Mouse (Mus musculus): ENCODE measurements at regions not wholly inside any gene's neighbourhood (a gene's known extent, or its start where the extent isn't known, plus 50 kb on each side); places are given as distances from the start of the nearest gene placed in this dataset.

- H3K27ac ChIP-seq (ENCODE audit: low read depth) = no peak overlapping the region
- ATAC-seq (ENCODE audit: insufficient read depth) (no peak), DNase-seq (no peak)
- no peak for TF ChIP-seq CTCF (IDR thresholded peaks at IDR 0.05; ENCODE audit: low read depth)
- no peak overlapping the region for H3K4me2 ChIP-seq
- no peaks in the 10 kb centered on the region for H3K27me3 ChIP-seq (ENCODE audit: insufficient read depth, low read length)
- H3K4me3 ChIP-seq (ENCODE audit: low read depth, low read length) = no peak overlapping the region
- WGBS = 71% methylated on average over 4 of the region's 4 CpGs
- no peaks in the 10 kb centered on the region for H3K4me1 ChIP-seq (ENCODE audit: insufficient read depth)
- H3K9ac ChIP-seq = no peak overlapping the region
- no peaks in the 10 kb centered on the region for H3K9me3 ChIP-seq (ENCODE audit: low read depth, low read length)
- no peaks in the 10 kb centered on the region for H3K36me3 ChIP-seq (ENCODE audit: insufficient read depth)
Measured at GRCm38 (mm10) chr9:50013602-50014001, 214.9 kb upstream of the Ncam1 start.

- no peak overlapping the region for H3K4me3 ChIP-seq (ENCODE audit: low read depth, low read length)
- WGBS = 40% methylated on average over 8 of the region's 8 CpGs
- H3K4me2 ChIP-seq = no peak overlapping the region
- TF ChIP-seq CTCF (IDR thresholded peaks at IDR 0.05; ENCODE audit: low read depth) = no peak
- H3K27me3 ChIP-seq (ENCODE audit: insufficient read depth, low read length) = no peaks in the 10 kb centered on the region
- no peaks in the 10 kb centered on the region for H3K9me3 ChIP-seq (ENCODE audit: low read depth, low read length)
- ATAC-seq (ENCODE audit: insufficient read depth) = peak; percentile 75
- no peaks in the 10 kb centered on the region for H3K4me1 ChIP-seq (ENCODE audit: insufficient read depth)
- H3K36me3 ChIP-seq (ENCODE audit: insufficient read depth) = no peaks in the 10 kb centered on the region
- H3K27ac ChIP-seq (ENCODE audit: low read depth) = peak overlapping the region; percentile 71
- DNase-seq = peak; percentile 76
- no peak overlapping the region for H3K9ac ChIP-seq
Measured at GRCm38 (mm10) chr9:50005757-50006576, 207.2 kb upstream of the Ncam1 start.

GRCm38 (mm10) chr9:50002695-50003094 is 204.0 kb upstream of the Ncam1 start:
- H3K27me3 ChIP-seq (ENCODE audit: insufficient read depth, low read length) = no peaks in the 10 kb centered on the region
- DNase-seq (no peak), ATAC-seq (ENCODE audit: insufficient read depth) (no peak)
- no peak overlapping the region for H3K9ac ChIP-seq
- H3K27ac ChIP-seq (ENCODE audit: low read depth) = no peak overlapping the region
- TF ChIP-seq CTCF (IDR thresholded peaks at IDR 0.05; ENCODE audit: low read depth) = no peak
- H3K4me3 ChIP-seq (ENCODE audit: low read depth, low read length) = no peak overlapping the region
- no peaks in the 10 kb centered on the region for H3K36me3 ChIP-seq (ENCODE audit: insufficient read depth)
- H3K9me3 ChIP-seq (ENCODE audit: low read depth, low read length) = no peaks in the 10 kb centered on the region
- no peaks in the 10 kb centered on the region for H3K4me1 ChIP-seq (ENCODE audit: insufficient read depth)
- H3K4me2 ChIP-seq = no peak overlapping the region
- WGBS = 77% methylated on average over 6 of the region's 6 CpGs

GRCm38 (mm10) chr9:50000497-50001404 is 202.0 kb upstream of the Ncam1 start:
- ATAC-seq (ENCODE audit: insufficient read depth) (peak; percentile 75; the same call in 1 of the 2 replicates), DNase-seq (peak; percentile 78)
- H3K9ac ChIP-seq = no peak overlapping the region
- H3K27ac ChIP-seq (ENCODE audit: low read depth) = no peak overlapping the region; the same call in 1 of the 2 replicates
- 47% methylated on average over 13 of the region's 13 CpGs for WGBS
- TF ChIP-seq CTCF (IDR thresholded peaks at IDR 0.05; ENCODE audit: low read depth) = no peak
- peaks cover 5% of the 10 kb centered on the region; the same call in 1 of the 2 replicates for H3K9me3 ChIP-seq (ENCODE audit: low read depth, low read length)
- H3K4me1 ChIP-seq (ENCODE audit: insufficient read depth) = no peaks in the 10 kb centered on the region
- H3K36me3 ChIP-seq (ENCODE audit: insufficient read depth) = no peaks in the 10 kb centered on the region
- H3K27me3 ChIP-seq (ENCODE audit: insufficient read depth, low read length) = no peaks in the 10 kb centered on the region
- H3K4me2 ChIP-seq = no peak overlapping the region
- no peak overlapping the region for H3K4me3 ChIP-seq (ENCODE audit: low read depth, low read length)

- Histone ChIP-seq H3K27me3 (ENCODE audit: insufficient read depth, low read length) (no peaks in the 10 kb centered on the region), H3K36me3 (ENCODE audit: insufficient read depth) (no peaks in the 10 kb centered on the region), H3K4me1 (ENCODE audit: insufficient read depth) (no peaks in the 10 kb centered on the region), H3K4me2 (no peak overlapping the region), H3K9me3 (ENCODE audit: low read depth, low read length) (peaks cover 13% of the 10 kb centered on the region; the same call in 1 of the 2 replicates), H3K27ac (ENCODE audit: low read depth) (no peak overlapping the region), H3K4me3 (ENCODE audit: low read depth, low read length) (no peak overlapping the region), H3K9ac (no peak overlapping the region)
- TF ChIP-seq CTCF (IDR thresholded peaks at IDR 0.05; ENCODE audit: low read depth) = no peak
- DNase-seq (no peak), ATAC-seq (ENCODE audit: insufficient read depth) (no peak)
- WGBS = 52% methylated on average over 1 of the region's 1 CpGs
Measured at GRCm38 (mm10) chr9:49999970-50000369, 201.2 kb upstream of the Ncam1 start.

- no peak for ATAC-seq (ENCODE audit: insufficient read depth)
- H3K9me3 ChIP-seq (ENCODE audit: low read depth, low read length) = peaks cover 13% of the 10 kb centered on the region; the same call in 1 of the 2 replicates
- no peaks in the 10 kb centered on the region for H3K36me3 ChIP-seq (ENCODE audit: insufficient read depth)
- no peak for DNase-seq
- no peak for TF ChIP-seq CTCF (IDR thresholded peaks at IDR 0.05; ENCODE audit: low read depth)
- no peak overlapping the region for H3K27ac ChIP-seq (ENCODE audit: low read depth)
- H3K4me1 ChIP-seq (ENCODE audit: insufficient read depth) = no peaks in the 10 kb centered on the region
- no peak overlapping the region for H3K9ac ChIP-seq
- WGBS = 52% methylated on average over 3 of the region's 3 CpGs
- H3K4me3 ChIP-seq (ENCODE audit: low read depth, low read length) = no peak overlapping the region
- no peak overlapping the region for H3K4me2 ChIP-seq
- no peaks in the 10 kb centered on the region for H3K27me3 ChIP-seq (ENCODE audit: insufficient read depth, low read length)
Measured at GRCm38 (mm10) chr9:49998101-49998500, 199.4 kb upstream of the Ncam1 start.

All from lung, embryonic 14.5 days (tissue).